Mouse (Mus musculus): ENCODE measurements around the gene Reep6. TPM values are rescaled to one million over a fixed set of nuclear protein-coding genes. Genes with fewer than 3 reads are reported as not detected.
A peak's percentile ranks its signal among the peaks of the same experiment; 100 is the strongest.

Gene Reep6
- polyA plus RNA-seq, 1 experiment: 287 TPM

GRCm38 (mm10) chr10:80356001-80356682 is 26.4 kb downstream of the Reep6 start, which contains the start of gene Plk5:
Plk5 (plus strand) TSS chr10:80356459.
- no peaks in the 10 kb centered on the region for H3K36me3 ChIP-seq (ENCODE audit: control insufficient read depth, insufficient read depth, low read length)
- 2% methylated on average over 53 of the region's 53 CpGs for WGBS
- peak within 1 kb of the TSS; percentile 12; the same call in 1 of the 2 replicates for H3K4me3 ChIP-seq (ENCODE audit: low read depth, low read length)
- peaks cover 19% of the 10 kb centered on the region for H3K27me3 ChIP-seq (ENCODE audit: control insufficient read depth, insufficient read depth, low read length)
- peaks cover 21% of the 10 kb centered on the region for H3K4me1 ChIP-seq (ENCODE audit: control insufficient read depth, insufficient read depth, insufficient read length, low read length)
- TF ChIP-seq POLR2A (IDR thresholded peaks at IDR 0.05; ENCODE audit: low read depth, low read length) (no peak), CTCF (IDR thresholded peaks at IDR 0.05; ENCODE audit: extremely low read depth, insufficient read length, insufficient replicate concordance, low read depth, low read length) (no peak)
- no peak within 1 kb of the TSS for H3K27ac ChIP-seq (ENCODE audit: insufficient read depth, low read depth, low read length)

DNA sequence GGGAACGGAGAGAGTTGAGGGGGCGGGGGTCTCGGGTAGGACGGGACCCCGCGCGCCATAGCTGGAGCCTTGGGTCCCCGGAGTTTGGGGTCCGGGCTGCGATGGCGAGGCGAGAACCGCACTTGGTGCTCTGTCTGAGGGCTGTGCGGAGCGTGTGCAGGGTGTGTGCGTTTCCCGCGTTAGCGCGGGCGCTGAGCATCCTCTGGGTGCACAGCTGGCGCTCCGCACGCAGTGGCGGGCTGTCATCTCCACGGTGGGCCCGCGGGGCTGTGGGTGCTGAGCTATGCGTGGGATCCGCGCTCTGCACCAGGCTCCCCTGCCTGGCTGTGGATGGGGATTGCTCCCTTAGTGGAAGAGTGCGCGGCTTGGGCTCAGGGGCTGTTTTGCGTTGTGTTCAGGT is 27.0 kb downstream of the Reep6 start:
- Histone ChIP-seq H3K27me3 (ENCODE audit: control insufficient read depth, insufficient read depth, low read length) (peaks cover 19% of the 10 kb centered on the region), H3K36me3 (ENCODE audit: control insufficient read depth, insufficient read depth, low read length) (no peaks in the 10 kb centered on the region), H3K4me1 (ENCODE audit: control insufficient read depth, insufficient read depth, insufficient read length, low read length) (peaks cover 17% of the 10 kb centered on the region), H3K27ac (ENCODE audit: insufficient read depth, low read depth, low read length) (no peak overlapping the region), H3K4me3 (ENCODE audit: low read depth, low read length) (peak overlapping the region; percentile 12; the same call in 1 of the 2 replicates)
- WGBS: 2% methylated on average over 34 of the region's 34 CpGs
- TF ChIP-seq CTCF (IDR thresholded peaks at IDR 0.05; ENCODE audit: extremely low read depth, insufficient read length, insufficient replicate concordance, low read depth, low read length) (no peak), POLR2A (IDR thresholded peaks at IDR 0.05; ENCODE audit: low read depth, low read length) (no peak)

GRCm38 (mm10) chr10:80357336-80357735 is 27.6 kb downstream of the Reep6 start:
- TF ChIP-seq POLR2A (IDR thresholded peaks at IDR 0.05; ENCODE audit: low read depth, low read length) (no peak), CTCF (IDR thresholded peaks at IDR 0.05; ENCODE audit: extremely low read depth, insufficient read length, insufficient replicate concordance, low read depth, low read length) (no peak)
- no peak overlapping the region for H3K27ac ChIP-seq (ENCODE audit: insufficient read depth, low read depth, low read length)
- WGBS: 21% methylated on average over 7 of the region's 7 CpGs
- peaks cover 19% of the 10 kb centered on the region for H3K27me3 ChIP-seq (ENCODE audit: control insufficient read depth, insufficient read depth, low read length)
- no peak overlapping the region for H3K4me3 ChIP-seq (ENCODE audit: low read depth, low read length)
- H3K36me3 ChIP-seq (ENCODE audit: control insufficient read depth, insufficient read depth, low read length): no peaks in the 10 kb centered on the region
- peaks cover 14% of the 10 kb centered on the region for H3K4me1 ChIP-seq (ENCODE audit: control insufficient read depth, insufficient read depth, insufficient read length, low read length)

- H3K27ac ChIP-seq (ENCODE audit: insufficient read depth, low read depth, low read length): no peak overlapping the region
- no peaks in the 10 kb centered on the region for H3K36me3 ChIP-seq (ENCODE audit: control insufficient read depth, insufficient read depth, low read length)
- 7% methylated on average over 31 of the region's 31 CpGs for WGBS
- H3K4me3 ChIP-seq (ENCODE audit: low read depth, low read length): peak overlapping the region; percentile 48
- H3K27me3 ChIP-seq (ENCODE audit: control insufficient read depth, insufficient read depth, low read length): peaks cover 19% of the 10 kb centered on the region
- TF ChIP-seq CTCF (IDR thresholded peaks at IDR 0.05; ENCODE audit: extremely low read depth, insufficient read length, insufficient replicate concordance, low read depth, low read length): no peak
- peaks cover 11% of the 10 kb centered on the region; the same call in 1 of the 2 replicates for H3K4me1 ChIP-seq (ENCODE audit: control insufficient read depth, insufficient read depth, insufficient read length, low read length)
These were observed 28.4 kb downstream of the Reep6 start for GRCm38 (mm10) chr10:80357994-80358639.

DNA sequence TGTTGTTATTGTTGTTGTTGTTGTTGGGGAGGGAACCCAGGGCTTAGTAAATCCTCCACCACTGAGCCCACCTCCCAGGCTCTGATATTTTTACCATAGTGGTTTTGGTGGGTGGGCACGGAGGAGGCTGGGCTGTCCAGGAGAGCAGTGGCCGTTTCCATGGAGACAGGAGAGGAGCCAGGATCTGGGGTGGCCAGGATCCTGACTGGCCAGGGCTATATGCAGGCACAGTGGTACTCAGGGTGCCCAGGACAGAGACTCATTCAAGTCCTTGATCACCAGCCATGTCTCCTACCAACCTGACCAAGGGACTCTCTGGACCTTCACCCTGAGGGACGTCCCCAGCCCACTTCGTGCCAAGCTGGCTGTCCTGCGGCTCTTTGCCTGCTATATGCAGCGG is 34.0 kb downstream of the Reep6 start:
- Histone ChIP-seq H3K27me3 (ENCODE audit: control insufficient read depth, insufficient read depth, low read length) (no peaks in the 10 kb centered on the region; the same call in 1 of the 2 replicates), H3K27ac (ENCODE audit: insufficient read depth, low read depth, low read length) (no peak overlapping the region), H3K4me1 (ENCODE audit: control insufficient read depth, insufficient read depth, insufficient read length, low read length) (peaks cover 8% of the 10 kb centered on the region), H3K36me3 (ENCODE audit: control insufficient read depth, insufficient read depth, low read length) (no peaks in the 10 kb centered on the region), H3K4me3 (ENCODE audit: low read depth, low read length) (no peak overlapping the region)
- 40% methylated on average over 6 of the region's 6 CpGs for WGBS
- TF ChIP-seq POLR2A (IDR thresholded peaks at IDR 0.05; ENCODE audit: low read depth, low read length) (no peak), CTCF (IDR thresholded peaks at IDR 0.05; ENCODE audit: extremely low read depth, insufficient read length, insufficient replicate concordance, low read depth, low read length) (no peak)

DNA sequence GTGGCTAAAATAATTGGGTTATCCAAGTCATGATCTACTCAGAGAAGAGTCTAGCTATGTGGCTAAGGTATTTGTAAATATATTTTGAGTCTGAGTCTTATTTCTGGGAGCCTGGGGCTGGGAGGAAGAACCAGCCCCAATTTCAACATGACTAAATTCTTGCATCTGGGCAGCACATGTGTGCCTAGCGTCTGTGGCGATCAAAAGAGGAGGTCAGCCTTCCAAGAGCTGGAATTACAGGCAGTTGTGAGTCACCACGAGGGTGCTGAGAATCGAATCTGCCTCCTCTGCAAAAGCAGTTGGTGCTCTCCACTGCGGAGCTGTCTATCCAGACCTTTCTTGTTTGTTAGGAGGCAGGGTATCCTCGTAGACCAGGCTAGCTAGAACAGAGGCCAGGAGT is 36.0 kb downstream of the Reep6 start:
- no peaks in the 10 kb centered on the region for H3K27me3 ChIP-seq (ENCODE audit: control insufficient read depth, insufficient read depth, low read length)
- H3K27ac ChIP-seq (ENCODE audit: insufficient read depth, low read depth, low read length): no peak overlapping the region
- peaks cover 8% of the 10 kb centered on the region for H3K4me1 ChIP-seq (ENCODE audit: control insufficient read depth, insufficient read depth, insufficient read length, low read length)
- H3K4me3 ChIP-seq (ENCODE audit: low read depth, low read length): no peak overlapping the region
- no peaks in the 10 kb centered on the region for H3K36me3 ChIP-seq (ENCODE audit: control insufficient read depth, insufficient read depth, low read length)
- WGBS: 72% methylated on average over 6 of the region's 6 CpGs
- TF ChIP-seq CTCF (IDR thresholded peaks at IDR 0.05; ENCODE audit: extremely low read depth, insufficient read length, insufficient replicate concordance, low read depth, low read length) (no peak), POLR2A (IDR thresholded peaks at IDR 0.05; ENCODE audit: low read depth, low read length) (no peak)

- no peak overlapping the region for H3K4me3 ChIP-seq (ENCODE audit: low read depth, low read length)
- TF ChIP-seq POLR2A (IDR thresholded peaks at IDR 0.05; ENCODE audit: low read depth, low read length) (no peak), CTCF (IDR thresholded peaks at IDR 0.05; ENCODE audit: extremely low read depth, insufficient read length, insufficient replicate concordance, low read depth, low read length) (no peak)
- 22% methylated on average over 5 of the region's 5 CpGs for WGBS
- peaks cover 8% of the 10 kb centered on the region for H3K4me1 ChIP-seq (ENCODE audit: control insufficient read depth, insufficient read depth, insufficient read length, low read length)
- H3K27me3 ChIP-seq (ENCODE audit: control insufficient read depth, insufficient read depth, low read length): no peaks in the 10 kb centered on the region
- H3K27ac ChIP-seq (ENCODE audit: insufficient read depth, low read depth, low read length): no peak overlapping the region
- no peaks in the 10 kb centered on the region for H3K36me3 ChIP-seq (ENCODE audit: control insufficient read depth, insufficient read depth, low read length)
These were observed 38.2 kb downstream of the Reep6 start for GRCm38 (mm10) chr10:80367954-80368353.
